Mouse (Mus musculus) liver, postnatal 0 days (tissue): ENCODE measurements around the gene Phc1.

ENCODE experiments used
- CTCF ChIP-seq: sonication (generic); IDR thresholded peaks from 2 replicates; pipeline ENCODE4 v1.5.1; 2016; ENCODE audit warnings: antibody characterized with exemption, low read depth
- EP300 ChIP-seq: IDR thresholded peaks from 2 replicates; pipeline ENCODE4 v1.6.1; 2016; ENCODE audit warnings: antibody characterized with exemption, low read depth, mild to moderate bottlenecking

DNA sequence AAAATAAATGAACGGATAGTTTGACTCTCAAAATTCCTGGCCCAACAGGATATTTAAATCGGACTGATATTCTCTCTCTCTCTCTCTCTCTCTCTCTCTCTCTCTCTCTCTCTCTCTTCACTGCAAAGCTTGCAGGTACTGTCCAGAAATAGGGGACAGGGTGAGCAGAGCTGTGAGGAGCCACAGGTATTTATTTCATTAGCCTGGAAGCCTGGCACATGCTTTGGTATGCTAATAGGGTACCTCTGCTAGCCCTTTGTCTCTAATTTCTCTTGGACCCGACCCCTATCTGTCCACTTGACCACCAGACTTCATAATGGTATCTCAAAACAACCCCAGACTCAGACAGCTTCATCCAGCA, 43.5 kb downstream of the Phc1 start:
- TF ChIP-seq CTCF (no peak), EP300 (no peak)
